Mouse (Mus musculus) embryonic facial prominence, embryonic 14.5 days (tissue): ENCODE data around the gene Pbx2. TPM values are rescaled to one million over a fixed set of nuclear protein-coding genes. Genes with fewer than 3 reads are reported as not detected.

Experiments used
- ATAC-seq: fragments of 200-750 bp; cut with Nextera tagmentation; 2 replicates; pipeline ENCODE4 v1.8.0; 2017; ENCODE audit warnings: low read depth, moderate number of reproducible peaks, moderate TSS enrichment
- DNase-seq: peaks from one replicate; pipeline ENCODE4 v3.0.0-alpha.2; 2015; ENCODE audit warnings: low spot score
- H3K27ac ChIP-seq: fragments of 300-500 bp; sonication (generic); replicated peaks from 2 replicates; pipeline ENCODE4 v1.5.1; 2014; ENCODE audit warnings: low read depth, mild to moderate bottlenecking, low read length, moderate library complexity
- H3K27me3 ChIP-seq: fragments of 300-500 bp; sonication (generic); replicated peaks from 2 replicates; pipeline ENCODE4 v1.6.1; 2014; ENCODE audit warnings: low read length; ENCODE audit not compliant: control insufficient read depth, insufficient read depth
- H3K36me3 ChIP-seq: fragments of 300-500 bp; sonication (generic); 2 replicates; pipeline ENCODE4 v1.6.1; 2014; ENCODE audit warnings: low read length, mixed read lengths; ENCODE audit not compliant: control insufficient read depth, insufficient read depth
- H3K4me1 ChIP-seq: fragments of 300-500 bp; sonication (generic); 2 replicates; pipeline ENCODE4 v1.6.1; 2014; ENCODE audit warnings: antibody characterized with exemption, low read length; ENCODE audit not compliant: control insufficient read depth, insufficient read depth
- H3K4me2 ChIP-seq: fragments of 300-500 bp; sonication (generic); 2 replicates; pipeline ENCODE4 v1.6.1; 2014; ENCODE audit warnings: low read depth, mild to moderate bottlenecking, low read length, moderate library complexity, mixed read lengths
- H3K4me3 ChIP-seq: fragments of 300-500 bp; sonication (generic); 2 replicates; pipeline ENCODE4 v1.5.1; 2014; ENCODE audit warnings: low read depth, mild to moderate bottlenecking, low read length
- H3K9ac ChIP-seq: fragments of 300-500 bp; sonication (generic); 2 replicates; pipeline ENCODE4 v1.6.1; 2014; ENCODE audit warnings: low read depth, mild to moderate bottlenecking, low read length, moderate library complexity, mixed read lengths
- H3K9me3 ChIP-seq: fragments of 300-500 bp; sonication (generic); 2 replicates; pipeline ENCODE4 v1.6.1; 2016; ENCODE audit warnings: low read length; ENCODE audit not compliant: control insufficient read depth
- WGBS: fragments of 180-500 bp; shearing (Covaris S2); extraction: QIAGEN DNeasy Blood & Tissue Kit; methylation state at CpG from one replicate; pipeline ENCODE4 v1.1.7; 2014; 5-methylcytosine and 5-hydroxymethylcytosine counted together
- polyA plus RNA-seq: library from polyadenylated mRNA; unstranded; fragments of >200 nt; fragmentation: Nextera tagmentation; extraction: Ambion mirVana; gene quantifications from 2 replicates; pipeline ENCODE4 v1.2.1, GENCODE M21; 2014

Pbx2 gene
- polyA plus RNA-seq, 1 experiment from 2014 or later = 11.3 TPM

DNA sequence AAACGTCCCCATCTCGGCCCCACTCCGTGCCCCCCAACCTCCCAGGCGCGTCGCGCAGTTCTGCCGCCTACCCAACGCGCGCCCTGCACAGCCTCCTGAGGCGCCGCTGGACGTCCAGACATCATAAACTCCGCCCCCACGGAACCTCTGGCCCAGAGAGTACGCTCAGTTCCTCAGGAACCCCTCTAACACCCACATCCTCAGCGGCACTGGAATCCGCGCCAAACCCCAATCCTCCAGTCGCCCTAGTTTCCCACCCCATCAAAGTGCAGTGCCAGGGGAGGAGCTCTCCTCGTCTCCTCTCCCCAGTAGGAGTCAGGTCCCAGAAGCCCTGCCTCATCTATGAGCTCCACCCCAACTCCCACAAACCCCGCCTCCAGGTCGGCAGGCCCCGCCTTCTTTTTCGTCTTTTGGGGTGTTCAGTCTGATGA is 41.2 kb downstream of the Pbx2 start:
- 2% methylated on average over 23 of the region's 26 CpGs for WGBS
- ATAC-seq (peak; percentile 56), DNase-seq (peak; percentile 83)
- H3K4me1 ChIP-seq = peaks cover 34% of the 10 kb centered on the region
- H3K27ac ChIP-seq = no peak overlapping the region
- peak overlapping the region; percentile 38 for H3K4me3 ChIP-seq
- peak overlapping the region; percentile 73 for H3K4me2 ChIP-seq
- no peaks in the 10 kb centered on the region for H3K36me3 ChIP-seq
- peaks cover 33% of the 10 kb centered on the region for H3K27me3 ChIP-seq
- H3K9me3 ChIP-seq = no peaks in the 10 kb centered on the region
- peak overlapping the region; percentile 54 for H3K9ac ChIP-seq

DNA sequence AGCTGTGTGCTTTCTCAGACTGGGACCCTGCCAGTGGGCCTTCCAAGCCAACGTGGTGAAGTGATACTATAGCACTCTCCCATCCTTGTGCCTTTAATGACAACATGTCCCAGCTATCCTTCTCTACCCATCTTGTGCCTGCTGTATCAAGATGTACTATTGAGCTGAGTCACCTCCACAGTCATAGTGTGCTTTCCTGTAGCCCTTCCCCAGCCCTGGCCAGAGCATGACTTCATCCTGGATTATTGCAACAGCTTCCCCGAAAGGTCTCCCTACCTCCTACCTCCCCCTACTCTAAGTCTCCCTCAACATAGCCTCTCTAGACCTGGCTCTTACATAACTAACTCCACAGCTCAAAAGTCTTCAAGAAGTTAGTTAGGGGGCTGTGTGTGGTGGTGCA is 44.6 kb downstream of the Pbx2 start:
- WGBS = 62% methylated on average over 2 of the region's 2 CpGs
- peaks cover 17% of the 10 kb centered on the region for H3K4me1 ChIP-seq
- no peaks in the 10 kb centered on the region for H3K36me3 ChIP-seq
- H3K9me3 ChIP-seq = no peaks in the 10 kb centered on the region
- ATAC-seq (no peak), DNase-seq (no peak)
- H3K4me2 ChIP-seq = no peak overlapping the region
- H3K4me3 ChIP-seq = no peak overlapping the region
- peaks cover 21% of the 10 kb centered on the region for H3K27me3 ChIP-seq
- H3K27ac ChIP-seq = no peak overlapping the region
- H3K9ac ChIP-seq = no peak overlapping the region

DNA sequence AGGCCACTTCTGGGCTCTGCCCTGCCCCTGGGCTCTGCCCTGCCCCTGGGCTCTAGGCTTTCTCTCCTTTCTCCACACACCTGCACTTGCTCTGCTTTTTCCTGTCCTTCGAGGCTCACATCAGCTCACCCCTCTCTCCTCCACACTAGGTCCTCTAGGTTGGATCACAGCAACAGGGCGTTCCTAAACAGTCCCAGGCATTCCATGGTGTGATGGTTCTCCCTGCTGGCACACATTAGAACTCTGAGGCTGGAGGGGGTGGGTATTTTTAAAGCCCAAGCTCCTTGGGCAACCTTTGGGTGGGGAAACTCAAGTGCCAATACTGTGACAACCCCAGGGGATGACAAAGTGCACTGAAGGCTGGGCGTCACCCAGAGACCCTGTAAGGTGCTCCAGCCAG is 46.4 kb downstream of the Pbx2 start:
- H3K9ac ChIP-seq = no peak overlapping the region; the same call in 1 of the 2 replicates
- H3K4me2 ChIP-seq = no peak overlapping the region
- H3K36me3 ChIP-seq = no peaks in the 10 kb centered on the region
- no peak overlapping the region for H3K27ac ChIP-seq
- 61% methylated on average over 3 of the region's 3 CpGs for WGBS
- peaks cover 12% of the 10 kb centered on the region; the same call in 1 of the 2 replicates for H3K4me1 ChIP-seq
- H3K27me3 ChIP-seq = 0 out of 2 replicates have a peak, but pooled peaks cover 5% of the 10 kb centered on the region
- ATAC-seq = no peak
- H3K4me3 ChIP-seq = no peak overlapping the region
- no peaks in the 10 kb centered on the region for H3K9me3 ChIP-seq
- no peak for DNase-seq

DNA sequence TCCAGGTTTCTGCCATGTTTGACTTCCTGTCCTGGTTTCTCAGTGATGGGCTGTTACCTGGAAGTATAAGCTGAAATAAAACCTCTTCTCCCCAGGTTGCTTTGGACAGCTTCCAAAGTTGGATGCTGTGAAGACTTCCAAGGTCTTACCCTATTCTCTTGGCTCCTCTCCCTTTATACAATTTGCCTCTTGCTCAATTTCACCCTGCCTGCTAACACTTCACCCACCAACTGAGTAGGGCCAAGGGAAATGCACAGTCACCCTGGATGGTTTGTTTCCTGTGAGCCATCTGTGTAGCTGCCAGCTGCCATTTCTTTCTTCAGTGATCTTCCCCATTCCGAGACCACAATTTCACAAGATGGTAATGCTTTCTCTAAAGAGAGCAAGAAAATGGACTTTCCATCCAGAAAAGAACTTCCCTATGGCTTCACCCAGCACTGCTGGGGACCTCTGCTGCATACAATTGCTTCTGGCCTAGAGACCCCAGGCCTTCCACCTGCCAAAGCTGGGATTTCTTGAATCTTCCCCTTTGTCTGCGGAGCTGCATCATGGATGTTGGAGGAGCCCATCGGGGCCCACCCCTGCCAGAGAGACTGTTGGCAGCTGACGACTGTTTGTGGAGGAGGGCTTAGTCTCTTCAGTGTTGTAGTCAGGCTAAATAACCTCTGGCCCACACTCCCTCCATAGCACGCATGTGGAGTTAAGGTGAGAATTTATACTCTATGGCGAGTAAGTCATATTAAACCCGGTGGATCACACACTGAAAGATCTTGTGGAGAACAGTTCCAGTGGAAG is 48.6 kb downstream of the Pbx2 start:
- WGBS = 77% methylated on average over 7 of the region's 7 CpGs
- DNase-seq = no peak
- Histone ChIP-seq H3K27ac (no peak overlapping the region), H3K4me2 (no peak overlapping the region), H3K36me3 (no peaks in the 10 kb centered on the region), H3K4me3 (no peak overlapping the region), H3K4me1 (peaks cover 14% of the 10 kb centered on the region; the same call in 1 of the 2 replicates), H3K9me3 (no peaks in the 10 kb centered on the region), H3K27me3 (no peaks in the 10 kb centered on the region), H3K9ac (no peak overlapping the region)
- ATAC-seq = no peak

DNA sequence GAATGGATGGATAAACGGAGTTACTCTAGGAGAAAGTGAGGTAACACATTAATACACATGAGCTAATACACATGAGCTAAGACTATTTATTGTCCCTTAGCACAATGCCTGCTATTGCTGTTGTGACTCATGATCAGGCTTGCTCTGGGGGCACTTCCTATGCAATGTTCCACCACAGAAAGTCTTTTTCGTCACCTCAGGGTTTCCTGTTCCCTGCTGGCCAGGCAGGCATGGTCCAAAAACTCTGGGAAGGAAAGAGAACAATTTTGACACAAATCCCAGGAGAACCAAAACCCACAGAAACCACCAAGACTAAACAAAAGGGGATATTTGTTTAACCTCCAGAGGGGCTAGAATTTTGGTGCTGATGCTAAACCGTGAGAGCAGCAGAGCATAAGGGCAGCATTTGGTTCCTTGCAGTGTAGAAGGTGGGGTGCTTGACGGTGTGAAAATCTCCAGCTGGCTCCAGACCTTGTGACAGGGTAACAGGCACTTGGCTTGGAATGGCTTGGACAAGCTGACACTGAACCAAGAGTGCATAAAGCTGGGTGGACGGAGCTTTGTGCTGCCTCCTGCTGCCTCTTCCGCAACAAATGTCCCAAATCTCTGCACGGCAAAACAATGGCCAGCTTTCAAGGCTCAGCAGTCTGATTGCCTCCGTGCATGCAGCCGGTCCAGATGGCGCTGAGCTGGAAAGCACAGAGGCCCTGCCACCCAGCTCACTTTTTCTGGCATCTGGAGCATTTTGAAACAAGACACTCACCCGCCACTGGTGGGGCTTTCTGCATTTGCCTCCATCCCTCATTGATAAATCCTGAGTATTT is 49.9 kb downstream of the Pbx2 start:
- ATAC-seq (peak; percentile 56), DNase-seq (peak; percentile 84)
- Histone ChIP-seq H3K27me3 (no peaks in the 10 kb centered on the region), H3K4me1 (peaks cover 21% of the 10 kb centered on the region), H3K27ac (peak overlapping the region; percentile 81), H3K4me3 (no peak overlapping the region), H3K4me2 (peak overlapping the region; percentile 28; the same call in 1 of the 2 replicates), H3K36me3 (no peaks in the 10 kb centered on the region), H3K9me3 (no peaks in the 10 kb centered on the region), H3K9ac (peak overlapping the region; percentile 50)
- WGBS = 10% methylated on average over 11 of the region's 11 CpGs

DNA sequence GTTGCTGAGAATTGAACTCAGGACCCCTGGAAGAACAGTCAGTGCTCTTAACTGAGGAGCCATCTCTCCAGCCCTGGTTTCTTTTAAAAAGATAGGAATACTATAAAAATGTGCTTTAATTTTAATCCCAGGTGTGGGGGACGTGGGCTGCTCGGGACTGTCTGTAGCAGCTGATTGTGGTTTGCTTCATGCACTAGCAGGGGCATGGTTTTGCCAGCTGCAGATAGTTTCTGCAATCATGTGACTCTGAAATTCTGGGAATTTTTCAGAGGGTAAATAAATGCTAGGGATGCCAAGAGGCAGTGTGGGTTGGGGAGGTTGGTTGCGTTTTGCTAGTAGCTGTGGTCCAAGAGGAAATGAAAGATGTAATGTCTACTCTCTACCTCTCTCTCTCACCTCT is 50.9 kb downstream of the Pbx2 start:
- ATAC-seq (no peak), DNase-seq (no peak)
- H3K27me3 ChIP-seq = no peaks in the 10 kb centered on the region
- H3K4me2 ChIP-seq = no peak overlapping the region
- no peak overlapping the region; the same call in 1 of the 2 replicates for H3K27ac ChIP-seq
- H3K4me1 ChIP-seq = peaks cover 26% of the 10 kb centered on the region
- H3K9me3 ChIP-seq = no peaks in the 10 kb centered on the region
- no peaks in the 10 kb centered on the region for H3K36me3 ChIP-seq
- WGBS = 41% methylated on average over 3 of the region's 3 CpGs
- no peak overlapping the region for H3K4me3 ChIP-seq
- H3K9ac ChIP-seq = no peak overlapping the region

DNA sequence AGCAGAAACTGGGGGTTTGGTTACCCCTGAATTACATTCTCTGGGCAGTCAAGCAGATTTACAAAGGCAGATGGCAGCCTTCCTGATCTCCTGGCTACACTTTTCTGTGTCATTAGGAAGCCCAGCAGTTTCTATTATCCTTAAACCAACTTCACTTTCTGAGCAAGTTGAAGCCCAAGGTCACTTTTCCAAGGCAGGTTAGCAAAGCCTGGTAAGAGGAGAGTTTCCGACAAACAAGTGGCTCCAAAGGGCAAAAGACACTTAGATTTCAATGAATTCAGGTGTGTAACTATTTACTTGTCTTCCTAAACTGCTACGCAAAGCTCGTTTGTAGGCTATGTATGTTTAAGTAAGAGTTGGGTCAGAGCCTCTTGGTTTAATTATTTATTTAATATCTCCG is 52.3 kb downstream of the Pbx2 start:
- no peaks in the 10 kb centered on the region for H3K36me3 ChIP-seq
- WGBS = 88% methylated on average over 4 of the region's 4 CpGs
- peaks cover 32% of the 10 kb centered on the region for H3K4me1 ChIP-seq
- H3K27me3 ChIP-seq = no peaks in the 10 kb centered on the region
- H3K9ac ChIP-seq = no peak overlapping the region
- ATAC-seq = no peak
- no peak overlapping the region for H3K4me2 ChIP-seq
- H3K4me3 ChIP-seq = no peak overlapping the region
- H3K9me3 ChIP-seq = no peaks in the 10 kb centered on the region
- H3K27ac ChIP-seq = no peak overlapping the region
- no peak for DNase-seq

DNA sequence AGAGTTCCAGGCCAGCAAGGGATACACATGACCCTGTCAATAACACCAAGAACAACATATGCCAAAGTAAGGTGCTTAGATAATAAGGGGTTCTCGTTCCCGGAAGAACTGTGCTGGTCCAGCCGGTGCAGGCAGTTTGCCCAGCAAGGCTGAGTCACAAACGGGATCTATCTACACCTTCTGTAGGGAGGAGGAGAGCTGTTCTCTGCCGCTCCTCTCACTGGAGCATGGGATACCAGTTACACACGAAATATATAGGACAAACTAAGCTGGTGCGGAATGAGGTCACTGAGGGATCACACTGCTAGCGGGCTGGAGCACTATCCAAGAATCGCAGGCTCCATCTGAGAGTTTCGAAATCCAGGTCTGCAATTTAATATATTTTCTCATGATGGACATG is 52.9 kb downstream of the Pbx2 start:
- Histone ChIP-seq H3K36me3 (0 out of 2 replicates have a peak, but pooled peaks cover under 1% of the 10 kb centered on the region), H3K4me3 (no peak overlapping the region), H3K4me1 (peaks cover 32% of the 10 kb centered on the region), H3K27ac (no peak overlapping the region), H3K4me2 (no peak overlapping the region), H3K9ac (no peak overlapping the region), H3K9me3 (no peaks in the 10 kb centered on the region), H3K27me3 (no peaks in the 10 kb centered on the region)
- ATAC-seq = no peak
- DNase-seq = no peak
- WGBS = 81% methylated on average over 10 of the region's 10 CpGs
